Mouse (Mus musculus): Measurements from ENCODE around the gene Gm826. TPM values are rescaled to one million over a fixed set of nuclear protein-coding genes. Genes with fewer than 3 reads are reported as not detected.

Gene Gm826
- polyA plus RNA-seq, 1 experiment: 0.07 TPM

DNA sequence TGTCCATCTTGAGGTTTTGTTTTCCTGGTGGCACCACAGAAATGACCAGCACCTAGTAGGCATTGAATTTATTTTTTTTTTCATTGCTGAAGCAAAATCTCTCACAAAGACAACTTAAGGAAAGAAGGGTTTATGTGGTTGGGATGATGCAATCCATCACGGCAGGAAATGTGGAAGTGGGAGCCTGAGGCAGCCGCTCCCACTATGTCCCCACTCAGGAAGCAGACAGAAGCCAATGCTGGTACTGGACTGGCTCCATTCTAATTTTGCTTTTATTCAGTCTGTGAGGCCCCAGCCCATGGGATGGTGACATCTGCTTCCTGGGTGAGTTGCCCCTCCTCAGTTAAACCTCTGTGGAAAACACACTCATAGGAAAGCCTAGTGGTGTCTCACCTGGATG is 30.0 kb downstream of the Gm826 start:
- TF ChIP-seq CTCF (IDR thresholded peaks at IDR 0.05; ENCODE audit: control insufficient read depth, insufficient read depth, insufficient read length) (no peak), FOSL1 (IDR thresholded peaks at IDR 0.05; ENCODE audit: insufficient read depth, low read length, poor library complexity, severe bottlenecking) (no peak), MYOD1 (IDR thresholded peaks at IDR 0.05; ENCODE audit: control insufficient read depth, insufficient read length, low read depth) (no peak), MYOG (IDR thresholded peaks at IDR 0.05; ENCODE audit: control insufficient read depth, extremely low read depth, insufficient read length) (no peak), CEBPB (IDR thresholded peaks at IDR 0.05; ENCODE audit: low read depth) (no peak)
- Histone ChIP-seq H3K36me3 (ENCODE audit: control insufficient read depth, insufficient read depth) (no peaks in the 10 kb centered on the region), H3K27me3 (ENCODE audit: control insufficient read depth, insufficient read depth, insufficient read length) (no peaks in the 10 kb centered on the region), H3ac (ENCODE audit: control insufficient read depth, insufficient read length, low read depth) (no peak overlapping the region), H3K4me3 (ENCODE audit: insufficient read depth, poor library complexity, severe bottlenecking) (no peak overlapping the region), H3K79me2 (ENCODE audit: control insufficient read depth, insufficient read depth) (no peaks in the 10 kb centered on the region), H3K79me3 (ENCODE audit: low read depth) (no peaks in the 10 kb centered on the region)

- Histone ChIP-seq H3K79me2 (ENCODE audit: control insufficient read depth, insufficient read depth) (no peaks in the 10 kb centered on the region), H3K79me3 (ENCODE audit: low read depth) (no peaks in the 10 kb centered on the region), H3K27me3 (ENCODE audit: control insufficient read depth, insufficient read depth, insufficient read length) (no peaks in the 10 kb centered on the region), H3ac (ENCODE audit: control insufficient read depth, insufficient read length, low read depth) (no peak overlapping the region), H3K36me3 (ENCODE audit: control insufficient read depth, insufficient read depth) (no peaks in the 10 kb centered on the region), H3K4me3 (ENCODE audit: insufficient read depth, poor library complexity, severe bottlenecking) (no peak overlapping the region)
- TF ChIP-seq MYOG (IDR thresholded peaks at IDR 0.05; ENCODE audit: control insufficient read depth, extremely low read depth, insufficient read length): no peak
- TF ChIP-seq MYOD1 (IDR thresholded peaks at IDR 0.05; ENCODE audit: control insufficient read depth, insufficient read length, low read depth): no peak
- no peak for TF ChIP-seq MAX (IDR thresholded peaks at IDR 0.05)
- no peak for TF ChIP-seq CTCF (IDR thresholded peaks at IDR 0.05; ENCODE audit: control insufficient read depth, insufficient read depth, insufficient read length)
- no peak for TF ChIP-seq FOSL1 (IDR thresholded peaks at IDR 0.05; ENCODE audit: insufficient read depth, low read length, poor library complexity, severe bottlenecking)
- no peak for TF ChIP-seq CEBPB (IDR thresholded peaks at IDR 0.05; ENCODE audit: low read depth)
- TF ChIP-seq USF1 (IDR thresholded peaks at IDR 0.05; ENCODE audit: low read depth): no peak
Measured at GRCm38 (mm10) chr2:160302013-160302412, 31.9 kb downstream of the Gm826 start.

DNA sequence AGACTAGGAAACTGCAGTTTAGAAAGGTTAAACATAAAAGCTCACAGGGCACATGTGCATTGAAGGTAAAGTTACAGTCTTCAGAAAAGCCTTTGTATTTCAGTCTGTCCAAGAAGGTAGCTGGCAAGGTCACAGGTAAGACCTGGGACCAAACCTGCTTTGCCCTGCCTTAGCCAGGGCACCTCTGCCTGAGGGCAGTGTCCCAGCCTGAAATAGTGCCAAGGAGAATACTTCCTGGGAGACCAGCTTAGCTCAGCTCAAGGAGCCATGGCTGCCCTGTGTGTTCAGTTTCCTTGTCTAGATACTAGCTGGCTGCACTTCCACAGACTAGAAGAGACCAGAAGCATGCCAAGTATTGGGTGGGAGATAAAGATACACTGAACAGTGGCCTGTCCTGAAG is 35.4 kb downstream of the Gm826 start:
- Histone ChIP-seq H3K36me3 (ENCODE audit: control insufficient read depth, insufficient read depth) (no peaks in the 10 kb centered on the region), H3K27me3 (ENCODE audit: control insufficient read depth, insufficient read depth, insufficient read length) (no peaks in the 10 kb centered on the region), H3K79me2 (ENCODE audit: control insufficient read depth, insufficient read depth) (no peaks in the 10 kb centered on the region), H3K4me3 (ENCODE audit: insufficient read depth, poor library complexity, severe bottlenecking) (no peak overlapping the region), H3ac (ENCODE audit: control insufficient read depth, insufficient read length, low read depth) (no peak overlapping the region), H3K79me3 (ENCODE audit: low read depth) (no peaks in the 10 kb centered on the region)
- TF ChIP-seq FOSL1 (IDR thresholded peaks at IDR 0.05; ENCODE audit: insufficient read depth, low read length, poor library complexity, severe bottlenecking): no peak
- TF ChIP-seq MAX (IDR thresholded peaks at IDR 0.05): no peak
- no peak for TF ChIP-seq MYOD1 (IDR thresholded peaks at IDR 0.05; ENCODE audit: control insufficient read depth, insufficient read length, low read depth)

GRCm38 (mm10) chr2:160288538-160289151 is 45.3 kb downstream of the Gm826 start:
- Histone ChIP-seq H3ac (ENCODE audit: control insufficient read depth, insufficient read length, low read depth) (no peak overlapping the region), H3K79me2 (ENCODE audit: control insufficient read depth, insufficient read depth) (no peaks in the 10 kb centered on the region), H3K79me3 (ENCODE audit: low read depth) (no peaks in the 10 kb centered on the region), H3K27me3 (ENCODE audit: control insufficient read depth, insufficient read depth, insufficient read length) (no peaks in the 10 kb centered on the region), H3K36me3 (ENCODE audit: control insufficient read depth, insufficient read depth) (no peaks in the 10 kb centered on the region), H3K4me3 (ENCODE audit: insufficient read depth, poor library complexity, severe bottlenecking) (no peak overlapping the region)
- TF ChIP-seq MYOD1 (IDR thresholded peaks at IDR 0.05; ENCODE audit: control insufficient read depth, insufficient read length, low read depth) (no peak), USF1 (IDR thresholded peaks at IDR 0.05; ENCODE audit: low read depth) (no peak), FOSL1 (IDR thresholded peaks at IDR 0.05; ENCODE audit: insufficient read depth, low read length, poor library complexity, severe bottlenecking) (no peak), CEBPB (IDR thresholded peaks at IDR 0.05; ENCODE audit: low read depth) (no peak), MYOG (IDR thresholded peaks at IDR 0.05; ENCODE audit: control insufficient read depth, extremely low read depth, insufficient read length) (no peak), MAX (IDR thresholded peaks at IDR 0.05) (no peak), CTCF (IDR thresholded peaks at IDR 0.05; ENCODE audit: control insufficient read depth, insufficient read depth, insufficient read length) (no peak)

DNA sequence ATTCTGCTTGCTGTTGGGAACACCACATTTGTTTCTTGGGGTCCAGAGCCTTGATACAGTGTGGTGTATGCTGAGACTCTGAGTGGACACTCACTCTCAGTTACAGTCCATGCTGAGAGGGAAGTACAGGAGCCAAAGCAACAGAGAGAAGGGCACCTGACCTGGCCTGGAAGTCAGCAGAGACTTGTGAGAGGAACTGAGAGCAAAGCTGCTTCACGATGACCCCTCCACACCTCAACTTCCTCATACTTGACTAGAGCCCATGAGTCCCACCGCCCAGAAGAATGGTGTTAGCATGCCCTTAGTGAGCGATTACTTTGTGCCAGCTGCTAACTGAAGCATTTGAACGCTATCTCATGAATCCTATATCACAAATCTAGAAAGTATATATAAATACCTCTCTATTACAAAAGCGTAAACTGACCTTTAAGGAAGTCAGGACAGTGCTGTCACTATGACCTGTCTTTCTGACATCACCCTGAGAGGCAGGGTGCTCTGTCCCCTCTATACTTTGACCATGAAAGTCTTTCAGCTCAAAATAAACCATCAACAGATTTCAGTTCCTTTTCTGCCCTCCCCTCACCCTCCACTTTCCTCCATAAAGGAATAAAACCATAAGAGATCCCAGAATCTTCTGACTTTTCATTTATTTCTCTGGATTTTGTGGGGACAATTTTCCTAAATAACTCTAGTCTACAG is 57.9 kb downstream of the Gm826 start:
- no peaks in the 10 kb centered on the region for H3K79me3 ChIP-seq (ENCODE audit: low read depth)
- no peaks in the 10 kb centered on the region for H3K36me3 ChIP-seq (ENCODE audit: control insufficient read depth, insufficient read depth)
- TF ChIP-seq MYOG (IDR thresholded peaks at IDR 0.05; ENCODE audit: control insufficient read depth, extremely low read depth, insufficient read length) (no peak), FOSL1 (IDR thresholded peaks at IDR 0.05; ENCODE audit: insufficient read depth, low read length, poor library complexity, severe bottlenecking) (no peak), USF1 (IDR thresholded peaks at IDR 0.05; ENCODE audit: low read depth) (no peak), MAX (IDR thresholded peaks at IDR 0.05) (no peak), CTCF (IDR thresholded peaks at IDR 0.05; ENCODE audit: control insufficient read depth, insufficient read depth, insufficient read length) (no peak), CEBPB (IDR thresholded peaks at IDR 0.05; ENCODE audit: low read depth) (no peak), MYOD1 (IDR thresholded peaks at IDR 0.05; ENCODE audit: control insufficient read depth, insufficient read length, low read depth) (no peak)
- H3K4me3 ChIP-seq (ENCODE audit: insufficient read depth, poor library complexity, severe bottlenecking): no peak overlapping the region
- no peak overlapping the region for H3ac ChIP-seq (ENCODE audit: control insufficient read depth, insufficient read length, low read depth)
- no peaks in the 10 kb centered on the region for H3K27me3 ChIP-seq (ENCODE audit: control insufficient read depth, insufficient read depth, insufficient read length)
- no peaks in the 10 kb centered on the region for H3K79me2 ChIP-seq (ENCODE audit: control insufficient read depth, insufficient read depth)

Measured in C2C12 (cell line).